Mouse (Mus musculus) T-helper 2 cell (primary cell): ENCODE results near the gene Lyg2.

ENCODE experiments used
- in situ Hi-C: fragments of 300-600 bp; cut with MboI, MseI; formaldehyde crosslinking; loops from one replicate; pipeline ENCODE4 v1.15.1; 2025; ENCODE audit warnings: high pct_unique_total_duplicates

The Lyg2 gene

DNA sequence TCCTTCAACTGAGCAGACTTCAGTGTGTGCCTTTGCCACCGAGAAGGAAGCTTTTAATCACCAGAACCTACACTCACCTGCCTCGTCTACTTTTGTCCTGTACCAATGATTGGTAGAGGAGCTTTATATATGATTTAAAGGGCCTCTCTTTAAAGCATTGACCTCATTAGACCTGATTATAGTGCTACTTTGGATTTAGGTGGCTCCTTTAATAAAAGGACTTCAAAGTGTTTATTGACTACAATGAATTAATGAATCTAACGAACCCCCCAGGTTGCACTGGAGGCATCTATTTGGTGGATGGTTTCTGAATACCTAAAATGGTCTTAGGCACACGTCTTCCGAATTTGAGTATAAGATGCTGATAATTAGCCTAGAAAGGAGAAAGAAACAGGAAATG, at the start of gene Lyg2:
TSS of gene Lyg2 (minus strand) at position 101 of the 400 bp plus-strand sequence.
- in situ Hi-C loops, result no loop called here

DNA sequence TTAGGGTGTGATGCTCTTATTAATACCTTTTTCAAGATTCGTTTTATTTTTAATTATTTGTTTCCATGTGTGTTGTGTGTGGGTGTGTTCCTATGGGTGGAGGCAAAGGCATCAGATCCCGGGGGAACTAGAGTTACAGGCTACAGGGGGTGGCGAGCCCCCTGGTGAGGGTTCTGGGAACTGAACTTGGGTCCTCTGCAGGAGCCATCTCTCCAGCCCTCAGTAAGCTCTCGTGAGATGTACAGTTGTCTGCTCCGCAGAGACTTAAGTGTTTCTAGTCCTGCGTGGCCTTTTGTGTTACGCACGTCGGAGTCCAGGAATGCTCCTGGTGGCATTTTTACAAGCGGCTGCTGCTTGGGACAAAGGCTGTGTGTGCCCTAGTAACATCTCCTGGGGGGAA, 49.3 kb upstream of the Lyg2 start:
- in situ Hi-C loops, result no loop called here

DNA sequence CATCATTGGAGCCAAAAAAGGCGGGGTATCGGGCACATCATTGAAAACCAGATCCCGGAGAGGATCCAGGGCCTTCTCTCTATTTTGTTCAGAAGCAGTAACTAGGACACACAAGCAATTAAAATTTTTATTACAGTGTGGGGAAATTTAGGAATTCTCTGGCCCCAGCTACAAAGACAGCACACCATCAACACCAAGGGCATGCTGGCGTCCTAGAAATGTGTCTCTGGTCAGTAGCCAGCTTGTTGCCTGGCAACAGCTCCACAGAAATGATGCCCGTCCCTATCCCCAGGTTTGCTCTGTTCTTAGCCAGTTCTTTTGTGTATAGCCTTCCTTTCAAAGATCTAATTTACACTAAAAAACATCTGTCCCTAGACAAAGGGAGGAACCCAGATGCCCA, 43.2 kb upstream of the Lyg2 start:
- in situ Hi-C loops, result no loop called here

DNA sequence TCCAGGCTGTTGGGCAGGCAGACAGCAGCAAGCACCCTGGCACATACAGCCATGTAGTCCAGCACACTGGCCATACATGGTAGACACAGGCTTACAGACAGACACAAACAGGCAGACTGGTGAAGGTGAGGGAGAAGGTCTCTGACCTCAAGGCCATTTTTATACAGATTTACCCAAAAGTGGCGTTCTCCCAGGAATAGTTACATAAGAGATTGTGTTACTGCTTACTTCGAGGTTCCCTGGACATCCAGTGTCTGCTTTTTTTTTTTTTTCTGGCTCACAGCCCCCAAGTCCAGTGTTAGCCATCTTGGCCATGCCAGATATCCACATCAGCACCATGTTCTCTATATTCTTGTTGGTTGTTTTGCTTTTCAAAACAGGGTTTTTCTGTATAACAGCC, 42.2 kb upstream of the Lyg2 start:
- in situ Hi-C loops, result no loop called here

DNA sequence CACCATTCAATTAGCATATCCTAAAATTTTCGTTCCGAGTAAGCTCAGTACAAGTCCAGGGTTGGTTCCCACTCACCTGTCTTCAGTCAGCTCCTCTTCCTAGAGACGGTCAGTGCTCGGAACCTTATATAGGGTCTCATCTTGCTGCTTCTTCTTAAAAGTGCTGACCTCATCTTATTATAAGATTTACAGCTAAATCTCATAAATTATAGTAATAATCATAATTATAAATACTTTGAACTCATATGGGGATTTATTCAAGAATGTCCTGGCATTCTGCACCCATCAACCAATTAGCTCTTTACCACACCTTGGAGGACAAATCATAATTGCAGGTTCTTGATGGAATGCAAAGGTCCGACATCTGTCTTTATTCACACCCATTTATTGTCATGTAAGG, 41.4 kb upstream of the Lyg2 start, which contains the start of gene Lyg1:
TSS of gene Lyg1 (minus strand) at position 101 of the 400 bp plus-strand sequence.
- in situ Hi-C loops, result no loop called here

DNA sequence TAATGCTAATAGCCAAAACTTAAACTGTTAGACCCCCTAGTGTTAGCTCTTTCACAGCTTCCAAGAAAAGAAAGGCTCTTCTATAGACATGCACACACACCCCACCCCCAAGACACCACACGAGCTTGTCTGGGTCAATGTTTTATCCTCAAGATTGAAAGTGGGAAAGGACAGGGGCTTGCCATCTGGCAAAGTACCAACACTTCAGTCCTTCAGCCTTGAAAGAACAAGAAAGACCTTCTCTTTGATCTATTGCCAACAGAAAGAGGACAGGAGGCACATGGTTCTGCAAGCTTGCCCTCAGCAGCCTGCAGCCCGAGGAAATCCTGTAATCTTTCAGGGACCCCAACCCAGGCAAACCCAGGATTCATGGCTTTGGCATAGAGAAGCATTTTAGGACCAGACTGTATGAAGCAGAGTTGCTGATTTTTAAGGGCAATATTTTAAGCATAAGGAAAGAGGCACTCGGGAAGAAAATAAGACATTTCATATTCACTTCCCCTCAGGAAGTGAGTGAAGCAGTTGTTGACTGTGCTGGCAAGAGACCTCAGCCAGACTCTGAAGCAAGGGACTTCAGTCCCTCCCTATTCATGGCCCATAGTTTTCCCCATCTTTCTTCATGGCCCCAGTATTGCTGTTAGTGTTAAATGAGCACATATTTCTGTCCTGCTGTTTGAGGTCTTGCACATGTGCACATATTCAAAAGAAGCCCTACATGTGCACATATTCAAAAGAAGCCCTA, 40.6 kb upstream of the Lyg2 start:
- in situ Hi-C loops, result no loop called here

DNA sequence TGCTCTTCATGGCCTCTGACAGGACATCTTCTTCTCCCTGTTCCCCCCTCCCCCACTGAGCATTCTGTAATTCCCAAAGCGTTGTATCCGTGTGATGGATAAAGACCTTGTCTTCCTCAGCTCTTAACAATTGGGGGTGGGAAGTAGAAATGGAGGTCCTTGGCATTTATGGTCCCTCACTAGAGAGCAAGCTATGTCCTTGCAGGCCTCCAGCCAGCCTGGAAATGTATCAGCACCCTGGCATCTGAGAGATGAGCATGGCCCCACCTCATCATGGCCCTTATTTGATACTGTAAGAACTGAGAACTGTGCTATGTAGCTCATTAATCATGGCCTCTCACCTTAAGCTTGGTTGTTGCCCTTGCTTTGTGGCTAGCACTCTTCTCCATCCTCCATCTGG, 39.0 kb upstream of the Lyg2 start:
- in situ Hi-C loops, result no loop called here

DNA sequence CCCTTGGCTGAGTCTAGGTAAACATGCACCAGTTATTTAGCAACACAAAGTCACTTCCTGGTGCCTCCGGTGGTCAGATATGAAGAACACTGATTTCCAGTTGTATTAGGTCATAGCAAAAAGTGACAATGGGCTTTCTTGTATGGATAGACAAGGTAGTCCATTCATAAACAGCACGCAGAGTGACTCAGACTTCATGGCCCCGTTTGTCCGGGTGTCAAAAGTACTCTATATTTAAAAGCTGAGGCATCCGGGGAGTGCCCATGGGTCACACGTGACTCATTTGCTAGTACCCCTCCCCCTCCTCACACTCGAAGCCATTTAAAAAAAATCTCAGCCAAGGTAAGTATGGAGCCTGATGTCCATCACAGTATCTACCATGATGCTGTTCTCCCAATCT, 38.5 kb upstream of the Lyg2 start:
- in situ Hi-C loops, result no loop called here

DNA sequence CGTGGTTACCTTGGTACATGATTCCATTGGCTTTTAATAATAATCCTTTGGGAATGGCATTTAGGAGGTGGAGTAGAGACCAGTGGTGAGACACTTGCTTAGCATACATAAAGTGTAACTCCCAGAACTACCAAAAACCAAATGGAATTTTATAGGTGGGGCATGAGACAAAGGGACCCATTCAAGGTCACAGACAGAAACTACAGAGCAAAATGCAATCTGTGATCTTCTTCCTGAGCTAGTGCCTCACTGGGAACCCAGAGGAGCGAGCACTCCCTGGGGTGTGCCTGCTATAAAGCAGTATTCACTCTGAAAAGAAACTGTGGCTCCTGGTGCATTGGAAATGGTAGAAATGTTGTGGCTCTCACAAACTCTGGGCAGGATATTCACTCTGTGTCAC, 32.6 kb upstream of the Lyg2 start:
- in situ Hi-C loops, result no loop called here

DNA sequence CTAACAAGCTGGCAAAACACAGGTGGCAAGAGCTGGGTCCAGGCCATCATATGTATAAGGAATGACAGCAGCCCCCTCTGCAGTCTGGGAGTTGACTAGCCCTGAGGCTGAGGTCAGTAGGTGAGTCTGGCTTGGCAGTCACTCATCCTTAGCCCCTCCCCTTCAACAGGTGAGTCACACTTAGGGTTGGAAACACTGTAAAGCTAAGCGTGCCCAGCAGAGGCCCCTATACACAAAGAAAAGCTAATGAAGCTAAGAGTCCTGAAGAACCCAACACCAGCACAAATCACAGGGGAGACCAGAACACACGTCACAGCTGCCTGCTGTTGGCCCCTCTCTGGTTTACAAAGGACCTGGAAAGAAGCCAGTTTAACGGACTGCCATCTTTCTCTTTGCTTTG, 15.5 kb upstream of the Lyg2 start:
- in situ Hi-C loops, result no loop called here

DNA sequence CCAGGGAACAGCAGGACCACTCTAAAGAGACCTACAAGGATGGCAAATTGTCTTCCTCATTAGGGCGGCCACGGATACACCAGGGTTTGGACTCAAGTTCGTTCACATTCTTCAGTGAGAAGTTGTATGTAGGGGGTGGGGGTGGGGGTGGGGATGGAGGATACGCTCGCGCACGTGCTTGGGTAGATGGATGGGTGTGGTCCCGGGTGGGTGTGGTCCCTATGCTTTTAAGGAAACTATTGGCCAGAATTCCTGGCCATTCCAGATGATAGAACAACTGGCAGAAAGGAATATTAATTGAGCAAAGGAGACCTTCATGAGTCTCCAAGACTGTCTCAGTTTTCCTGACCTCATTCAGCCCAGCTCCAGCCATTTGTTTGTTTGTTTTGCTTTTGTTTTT, 9.7 kb upstream of the Lyg2 start:
- in situ Hi-C loops, result no loop called here

DNA sequence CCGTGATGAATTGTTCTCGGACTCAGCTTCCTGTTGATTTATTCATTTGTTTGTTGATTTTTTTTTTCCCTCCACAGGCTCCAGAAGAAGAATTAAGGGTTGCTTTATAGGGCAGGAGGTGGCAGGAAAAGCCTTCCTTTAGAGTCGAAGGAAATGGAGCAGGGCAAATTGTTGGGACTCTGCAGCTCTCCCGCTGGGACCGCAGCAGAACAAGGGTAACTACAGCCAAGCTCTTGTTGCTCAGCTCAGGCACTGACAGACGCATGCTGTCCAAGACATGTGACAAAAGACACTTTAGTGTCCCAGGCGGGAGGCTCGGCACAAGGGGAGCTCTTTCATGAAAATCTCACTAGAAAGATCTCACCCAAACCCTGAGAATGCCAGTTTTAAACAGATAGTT, 6.2 kb upstream of the Lyg2 start:
- in situ Hi-C loops, result no loop called here

DNA sequence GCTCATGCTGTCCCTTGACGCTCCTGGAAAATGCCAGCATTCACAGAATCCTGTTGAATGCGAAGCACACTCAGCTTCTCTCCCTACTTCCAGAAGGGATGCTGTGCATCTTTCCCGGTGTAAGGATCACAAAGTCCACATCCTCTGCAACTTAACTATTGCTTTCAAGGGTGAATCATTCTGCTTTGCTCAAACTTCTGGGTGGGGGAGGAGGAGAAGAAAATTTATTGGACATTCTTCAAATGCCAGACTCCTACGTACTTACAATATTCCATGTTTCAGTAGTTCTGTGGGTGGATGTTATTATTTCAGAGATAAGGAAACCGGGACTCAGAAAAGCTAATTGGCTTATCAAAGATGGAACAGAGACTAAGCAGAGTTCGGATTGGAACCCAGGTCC, 1.8 kb upstream of the Lyg2 start:
- in situ Hi-C loops, result no loop called here

DNA sequence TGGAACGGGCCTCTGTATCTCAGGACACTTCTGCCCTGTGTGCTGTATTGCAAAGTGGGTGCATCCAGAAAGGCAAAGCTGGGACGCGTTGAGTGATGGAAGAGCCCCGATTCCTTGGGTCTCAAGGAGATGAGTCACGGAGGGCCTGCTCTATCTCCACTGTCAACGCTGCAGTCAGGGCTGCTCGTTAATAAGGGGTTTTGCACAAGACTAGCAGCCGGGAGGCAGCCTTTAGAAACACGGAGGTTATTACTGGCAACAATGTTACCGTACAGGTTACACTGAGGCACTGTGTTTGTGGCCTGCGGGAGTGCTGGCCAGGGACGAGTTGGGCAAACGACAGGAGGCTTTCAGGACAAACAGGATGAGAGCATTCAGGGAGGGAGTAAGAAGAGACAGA, 1.4 kb upstream of the Lyg2 start:
- in situ Hi-C loops, result no loop called here

DNA sequence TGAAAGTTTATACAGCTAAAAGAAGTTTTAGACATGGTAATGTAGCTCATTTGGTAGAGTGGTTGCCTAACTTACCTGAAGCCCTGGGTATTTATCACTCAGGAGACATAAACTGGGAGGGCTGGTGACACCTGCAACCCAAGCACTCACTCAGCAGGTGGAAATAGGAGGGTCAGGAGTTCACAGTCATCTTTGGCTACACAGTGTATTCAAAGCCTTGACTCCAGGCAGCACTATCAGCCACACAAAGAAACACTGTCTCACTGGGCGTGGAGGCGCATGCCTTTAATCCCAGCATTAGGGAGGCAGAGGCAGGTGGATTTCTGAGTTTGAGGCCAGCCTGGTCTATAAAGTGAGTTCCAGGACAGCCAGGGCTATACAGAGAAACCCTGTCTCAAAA, 3.5 kb downstream of the Lyg2 start:
- in situ Hi-C loops, result no loop called here

DNA sequence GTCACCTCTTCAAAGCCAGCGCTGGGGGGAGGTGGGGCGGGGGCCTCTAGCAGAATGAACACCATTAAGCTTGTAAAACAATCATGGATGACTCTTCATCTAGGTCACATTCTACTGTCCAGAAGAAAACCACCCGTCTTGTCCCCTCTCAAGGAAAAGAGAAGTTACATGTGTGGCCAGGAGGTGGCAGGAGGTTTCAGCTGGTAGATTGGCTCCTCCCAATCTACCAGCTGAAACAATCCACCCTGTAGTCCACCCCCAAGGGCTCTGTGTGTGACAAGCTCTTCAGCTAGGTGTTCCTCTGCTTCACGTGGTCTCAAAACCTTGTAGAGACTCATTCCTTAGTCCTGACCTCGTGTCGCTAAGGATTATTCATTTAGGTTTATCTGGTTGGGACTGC, 13.1 kb downstream of the Lyg2 start:
- in situ Hi-C loops, result no loop called here

DNA sequence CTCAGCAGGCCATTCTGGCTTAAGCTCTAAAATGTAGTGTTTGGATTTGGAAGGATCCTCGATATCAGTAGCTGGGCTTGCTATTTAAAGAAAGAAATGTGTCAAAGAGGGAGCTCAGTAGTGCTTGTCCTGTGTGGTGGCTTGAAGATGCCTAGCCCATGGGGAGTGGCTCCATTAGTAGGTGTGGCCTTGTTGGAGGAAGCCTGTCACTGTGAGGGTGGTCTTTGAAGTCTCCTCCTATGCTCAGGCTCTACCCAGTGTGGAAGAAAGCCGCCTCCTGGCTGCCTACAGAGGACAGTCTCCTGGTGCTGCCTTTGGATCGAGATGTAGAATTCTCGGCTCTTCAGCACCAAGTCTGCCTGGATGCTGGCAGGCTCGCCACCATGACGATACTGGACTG, 16.0 kb downstream of the Lyg2 start:
- in situ Hi-C loops, result no loop called here

DNA sequence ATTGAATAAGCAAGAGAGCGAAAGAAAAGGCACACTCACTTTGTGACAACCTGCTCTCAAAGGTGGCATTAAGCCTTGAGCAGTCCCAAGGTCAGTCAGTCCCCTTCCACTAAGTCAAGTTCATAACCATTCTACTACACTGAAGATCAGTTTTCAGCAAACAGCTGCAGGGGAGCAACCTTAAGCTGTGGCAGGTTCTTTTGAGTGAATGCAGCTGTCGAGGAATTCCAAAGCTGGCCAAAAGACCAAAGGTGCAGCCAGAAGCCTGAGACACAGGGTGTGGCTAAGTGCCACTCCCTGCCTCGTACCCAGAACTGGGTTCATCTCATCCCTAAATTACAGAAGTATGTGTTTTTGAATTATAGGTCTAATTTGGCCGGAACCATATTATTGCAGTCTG, 16.5 kb downstream of the Lyg2 start:
- in situ Hi-C loops, result no loop called here

DNA sequence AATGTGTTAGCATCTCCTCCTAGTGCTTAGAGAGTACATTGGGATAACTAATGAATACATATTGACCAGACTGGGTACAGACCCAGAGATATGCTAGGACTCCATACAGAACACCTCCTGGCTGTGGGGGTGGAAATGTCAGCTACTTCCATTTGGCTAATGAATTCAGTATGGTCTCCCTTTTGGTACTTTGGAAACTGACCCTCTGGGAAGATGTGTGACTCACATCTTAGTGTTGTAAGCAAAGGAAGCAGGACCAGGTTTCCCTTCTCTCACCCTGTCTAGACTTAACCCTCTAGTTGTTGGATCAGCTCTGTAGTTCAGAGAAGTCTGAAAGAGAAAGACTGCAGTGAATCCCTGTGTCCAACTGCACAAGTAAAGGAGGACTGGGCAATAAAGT, 21.7 kb downstream of the Lyg2 start:
- in situ Hi-C loops, result no loop called here

DNA sequence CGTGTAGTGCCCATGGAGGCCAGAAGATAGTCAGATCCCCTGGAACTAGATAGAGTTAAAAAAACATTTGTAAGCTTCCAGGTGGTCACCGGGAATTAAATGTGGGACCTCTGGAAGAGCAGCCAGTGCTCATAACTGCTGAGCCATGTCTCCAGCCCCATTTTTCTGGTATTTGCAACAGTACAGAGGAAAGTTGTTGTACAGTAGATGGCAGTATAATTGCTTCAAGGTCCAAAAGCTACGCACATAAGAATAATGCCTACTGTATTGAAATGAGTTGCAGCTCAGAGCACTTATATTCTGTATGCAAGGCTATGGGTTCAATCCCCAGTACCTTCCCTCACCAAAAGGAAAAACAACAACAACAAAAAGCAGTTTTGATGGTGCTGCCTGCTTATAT, 24.9 kb downstream of the Lyg2 start:
- in situ Hi-C loops, result no loop called here

DNA sequence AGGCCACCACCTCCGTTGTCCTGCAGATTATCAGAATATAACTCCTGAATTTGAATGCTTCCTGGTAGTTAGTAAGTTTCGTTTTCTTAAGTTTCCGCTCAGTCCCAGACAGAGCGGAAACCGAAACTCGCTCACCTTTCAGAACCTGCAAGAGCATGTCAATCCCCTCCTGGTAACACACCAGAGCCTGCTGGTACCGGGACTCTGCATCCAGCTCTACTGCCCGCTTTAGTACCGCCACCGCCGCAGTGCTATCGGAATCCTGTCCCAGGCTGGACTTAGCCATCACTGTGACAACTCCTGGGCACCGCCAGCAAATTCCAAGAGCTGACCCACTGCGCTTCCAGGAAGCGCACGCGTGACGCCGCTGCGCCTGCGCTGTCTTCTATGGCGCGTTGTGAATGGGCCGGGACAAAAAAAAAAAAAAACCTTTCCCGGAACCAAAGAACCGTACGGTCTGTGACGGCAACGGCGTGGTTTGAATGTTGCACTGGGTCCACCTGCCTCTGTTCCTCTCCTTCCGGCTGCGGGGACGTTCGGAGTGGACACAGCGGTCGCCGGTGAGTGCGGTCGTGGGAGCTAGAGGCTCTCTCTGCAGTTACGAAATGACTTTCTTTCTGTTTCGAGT, 26.2 kb downstream of the Lyg2 start, which contains the start of the genes Mitd1 and Mrpl30:
TSS of gene Mitd1 (minus strand) at position 387 of the 628 bp plus-strand sequence.
TSS of gene Mrpl30 (plus strand) at position 453 of the 628 bp plus-strand sequence.
- in situ Hi-C loops, result no loop called here

DNA sequence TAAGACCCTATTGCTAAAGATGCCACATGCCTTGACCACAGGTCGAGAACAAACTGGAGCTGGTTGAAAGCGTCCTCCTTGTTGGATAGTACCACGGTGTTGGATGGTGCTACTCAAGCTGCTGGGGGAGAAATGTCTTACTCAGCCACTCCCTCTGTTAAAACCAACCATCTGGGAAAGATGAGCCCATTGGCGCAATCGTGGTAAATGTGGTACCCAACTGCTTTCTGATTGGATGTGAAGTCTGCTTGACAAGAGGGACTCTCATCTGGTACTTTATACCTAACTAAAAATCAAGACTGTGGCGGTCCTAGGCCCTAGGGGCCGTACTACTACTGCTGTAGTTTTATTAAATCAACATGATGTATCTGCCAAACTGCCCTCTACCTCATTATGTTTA, 27.1 kb downstream of the Lyg2 start:
- in situ Hi-C loops, result no loop called here

DNA sequence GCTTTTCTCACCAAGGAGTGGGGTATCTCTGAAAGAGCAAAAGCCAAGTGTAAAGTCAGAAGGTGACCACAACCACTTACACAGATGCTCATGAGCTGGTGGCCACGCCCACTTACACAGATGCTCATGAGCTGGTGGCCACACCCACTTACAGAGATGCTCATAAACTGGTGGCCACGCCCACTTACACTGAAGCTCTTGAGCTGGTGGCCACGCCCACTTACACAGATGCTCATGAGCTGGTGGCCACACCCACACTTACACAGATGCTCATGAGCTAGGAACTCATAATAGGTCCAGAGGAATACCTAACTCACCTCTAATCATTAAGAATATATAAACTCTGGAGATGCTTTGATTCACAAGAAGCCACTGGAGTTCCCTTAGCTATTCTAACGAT, 31.8 kb downstream of the Lyg2 start:
- in situ Hi-C loops, result no loop called here

DNA sequence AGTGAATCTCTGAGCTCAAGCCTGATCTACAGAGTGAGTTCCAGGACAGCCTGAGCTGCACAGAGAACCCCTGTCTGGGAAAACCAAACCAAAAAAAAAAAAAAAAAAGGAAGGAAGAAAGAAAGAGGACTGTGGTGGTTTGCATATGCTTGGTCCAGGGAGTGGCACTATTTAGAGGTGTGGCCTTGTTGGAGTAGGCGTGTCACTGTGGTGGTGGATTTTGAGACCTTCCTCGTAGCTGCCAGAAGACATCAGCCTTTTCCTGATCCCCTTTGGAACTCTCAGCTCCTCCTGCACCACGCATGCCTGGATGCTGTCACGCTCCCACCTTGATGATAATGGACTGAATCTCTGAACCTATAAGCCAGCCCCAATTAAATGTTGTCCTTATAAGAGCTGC, 32.9 kb downstream of the Lyg2 start:
- in situ Hi-C loops, result no loop called here
